Mouse (Mus musculus): ENCODE measurements around the gene Ccdc24. TPM values are rescaled to one million over a fixed set of nuclear protein-coding genes. Genes with fewer than 3 reads are reported as not detected.

The Ccdc24 gene
- polyA plus RNA-seq, 1 experiment, result 0.81 TPM

DNA sequence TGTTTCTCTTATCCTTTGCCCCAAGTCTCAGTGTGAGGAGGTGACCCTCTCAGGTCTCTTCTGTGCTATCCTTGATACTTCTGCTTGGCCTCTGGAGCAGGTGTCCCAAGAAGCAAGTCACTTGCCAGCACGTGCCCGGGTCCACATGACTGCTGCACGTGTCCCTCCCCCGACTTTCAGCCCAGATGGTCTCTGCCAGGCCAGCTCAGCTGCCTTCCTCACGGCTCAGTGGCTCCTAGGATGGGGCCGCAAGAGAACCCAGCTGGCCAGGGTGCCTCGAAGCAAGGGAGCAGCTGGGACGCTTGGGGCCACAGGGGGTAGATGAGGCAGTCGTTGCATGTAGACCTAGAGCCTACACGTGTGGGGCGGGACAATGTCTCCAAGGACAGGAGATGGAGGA is 27.0 kb downstream of the Ccdc24 start:
- 87% methylated on average over 11 of the region's 11 CpGs for WGBS
- Histone ChIP-seq H3K27me3 (ENCODE audit: control insufficient read depth, insufficient read depth, low read length) (no peaks in the 10 kb centered on the region), H3K4me3 (ENCODE audit: control insufficient read depth, insufficient read depth, low read length) (no peak overlapping the region), H3K36me3 (ENCODE audit: control insufficient read depth, insufficient read depth, low read length) (no peaks in the 10 kb centered on the region), H3K4me1 (replicated peaks; ENCODE audit: control insufficient read depth, insufficient read depth, low read length) (no peaks in the 10 kb centered on the region), H3K27ac (ENCODE audit: control insufficient read depth, insufficient read depth, low read length) (no peak overlapping the region)
- DNase-seq, result no peak
- no peak for TF ChIP-seq CTCF (IDR thresholded peaks at IDR 0.05; ENCODE audit: borderline replicate concordance, control insufficient read depth, extremely low read depth, insufficient read depth, low read length, poor library complexity)

- Histone ChIP-seq H3K4me1 (replicated peaks; ENCODE audit: control insufficient read depth, insufficient read depth, low read length) (no peaks in the 10 kb centered on the region), H3K27ac (ENCODE audit: control insufficient read depth, insufficient read depth, low read length) (no peak overlapping the region), H3K27me3 (ENCODE audit: control insufficient read depth, insufficient read depth, low read length) (no peaks in the 10 kb centered on the region), H3K4me3 (ENCODE audit: control insufficient read depth, insufficient read depth, low read length) (no peak overlapping the region), H3K36me3 (ENCODE audit: control insufficient read depth, insufficient read depth, low read length) (no peaks in the 10 kb centered on the region)
- TF ChIP-seq POLR2A (IDR thresholded peaks at IDR 0.05; ENCODE audit: control insufficient read depth, extremely low read depth, insufficient read depth, low read length, poor library complexity), result no peak
- TF ChIP-seq CTCF (IDR thresholded peaks at IDR 0.05; ENCODE audit: borderline replicate concordance, control insufficient read depth, extremely low read depth, insufficient read depth, low read length, poor library complexity), result no peak
- DNase-seq, result no peak
- 95% methylated on average over 5 of the region's 5 CpGs for WGBS
These were observed 27.9 kb downstream of the Ccdc24 start for GRCm38 (mm10) chr4:117844467-117844866.

DNA sequence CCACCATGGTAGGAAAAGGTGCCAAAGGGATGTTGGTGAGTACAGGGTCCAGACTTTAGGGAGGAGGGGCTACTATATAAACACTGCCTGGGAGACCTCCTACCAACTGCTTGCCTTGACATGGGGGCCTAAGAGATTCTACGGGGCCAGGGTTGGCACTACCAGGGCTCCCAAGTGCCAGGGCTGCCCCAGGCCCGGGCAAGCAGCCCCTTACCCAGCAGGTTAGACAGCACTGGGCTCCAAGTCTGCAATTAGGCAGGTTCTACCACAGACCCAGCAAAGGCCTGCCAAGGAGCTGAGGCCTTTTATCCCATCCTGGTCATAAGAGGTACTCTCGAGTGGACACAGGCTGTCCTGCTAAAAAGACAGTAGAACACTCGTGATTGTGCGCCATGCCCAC is 29.3 kb downstream of the Ccdc24 start:
- no peak for TF ChIP-seq POLR2A (IDR thresholded peaks at IDR 0.05; ENCODE audit: control insufficient read depth, extremely low read depth, insufficient read depth, low read length, poor library complexity)
- TF ChIP-seq CTCF (IDR thresholded peaks at IDR 0.05; ENCODE audit: borderline replicate concordance, control insufficient read depth, extremely low read depth, insufficient read depth, low read length, poor library complexity), result no peak
- no peak for DNase-seq
- Histone ChIP-seq H3K4me3 (ENCODE audit: control insufficient read depth, insufficient read depth, low read length) (no peak overlapping the region), H3K27me3 (ENCODE audit: control insufficient read depth, insufficient read depth, low read length) (no peaks in the 10 kb centered on the region), H3K4me1 (replicated peaks; ENCODE audit: control insufficient read depth, insufficient read depth, low read length) (no peaks in the 10 kb centered on the region), H3K36me3 (ENCODE audit: control insufficient read depth, insufficient read depth, low read length) (no peaks in the 10 kb centered on the region), H3K27ac (ENCODE audit: control insufficient read depth, insufficient read depth, low read length) (no peak overlapping the region)
- WGBS, result 93% methylated on average over 5 of the region's 5 CpGs

DNA sequence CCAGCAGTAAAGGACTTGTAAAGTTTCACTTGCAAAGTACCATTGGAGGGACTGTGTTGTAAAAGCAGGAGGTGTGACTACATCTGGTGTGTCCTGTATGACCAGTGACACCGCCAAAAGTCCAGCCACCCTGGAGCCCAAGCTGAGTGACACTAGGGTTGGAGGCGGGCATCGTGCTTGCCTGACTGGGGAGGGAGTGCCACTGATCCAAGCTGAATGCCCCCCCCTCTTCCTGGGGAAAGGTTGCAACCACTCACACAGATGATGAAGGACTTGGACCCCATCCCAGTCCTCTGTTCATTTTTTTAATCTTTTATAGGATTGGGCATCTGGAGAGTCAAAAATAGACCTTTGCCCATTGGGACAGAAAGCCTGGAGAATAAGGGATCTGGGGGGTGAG is 30.8 kb downstream of the Ccdc24 start:
- WGBS, result 95% methylated on average over 3 of the region's 3 CpGs
- H3K27ac ChIP-seq (ENCODE audit: control insufficient read depth, insufficient read depth, low read length), result no peak overlapping the region
- no peaks in the 10 kb centered on the region for H3K27me3 ChIP-seq (ENCODE audit: control insufficient read depth, insufficient read depth, low read length)
- DNase-seq, result no peak
- H3K4me1 ChIP-seq (replicated peaks; ENCODE audit: control insufficient read depth, insufficient read depth, low read length), result no peaks in the 10 kb centered on the region
- H3K36me3 ChIP-seq (ENCODE audit: control insufficient read depth, insufficient read depth, low read length), result no peaks in the 10 kb centered on the region
- TF ChIP-seq CTCF (IDR thresholded peaks at IDR 0.05; ENCODE audit: borderline replicate concordance, control insufficient read depth, extremely low read depth, insufficient read depth, low read length, poor library complexity) (no peak), POLR2A (IDR thresholded peaks at IDR 0.05; ENCODE audit: control insufficient read depth, extremely low read depth, insufficient read depth, low read length, poor library complexity) (no peak)
- H3K4me3 ChIP-seq (ENCODE audit: control insufficient read depth, insufficient read depth, low read length), result no peak overlapping the region

DNA sequence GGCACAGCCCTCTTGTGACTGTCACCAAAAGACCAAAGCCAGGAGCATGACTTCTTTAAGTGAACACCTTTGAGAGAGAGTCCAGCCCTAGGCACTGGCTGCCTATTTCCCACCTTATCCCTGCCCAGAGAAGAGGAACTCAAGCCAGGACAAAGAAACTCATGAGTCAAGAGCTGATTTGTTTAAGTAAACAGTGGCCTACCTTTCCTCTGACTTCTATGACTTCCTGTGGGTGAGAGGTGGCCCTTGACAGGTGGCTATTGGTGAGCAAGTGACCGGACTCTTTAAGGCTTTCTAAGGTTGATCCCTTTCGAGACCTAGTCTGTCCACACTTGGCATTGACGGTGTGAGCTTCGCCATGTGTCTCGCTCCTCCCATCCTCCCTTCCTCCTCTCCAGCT is 31.5 kb downstream of the Ccdc24 start:
- 93% methylated on average over 5 of the region's 5 CpGs for WGBS
- Histone ChIP-seq H3K36me3 (ENCODE audit: control insufficient read depth, insufficient read depth, low read length) (no peaks in the 10 kb centered on the region), H3K4me3 (ENCODE audit: control insufficient read depth, insufficient read depth, low read length) (no peak overlapping the region), H3K4me1 (replicated peaks; ENCODE audit: control insufficient read depth, insufficient read depth, low read length) (0 out of 2 replicates have a peak, but pooled peaks cover 1% of the 10 kb centered on the region), H3K27ac (ENCODE audit: control insufficient read depth, insufficient read depth, low read length) (no peak overlapping the region), H3K27me3 (ENCODE audit: control insufficient read depth, insufficient read depth, low read length) (no peaks in the 10 kb centered on the region)
- no peak for TF ChIP-seq POLR2A (IDR thresholded peaks at IDR 0.05; ENCODE audit: control insufficient read depth, extremely low read depth, insufficient read depth, low read length, poor library complexity)
- no peak for TF ChIP-seq CTCF (IDR thresholded peaks at IDR 0.05; ENCODE audit: borderline replicate concordance, control insufficient read depth, extremely low read depth, insufficient read depth, low read length, poor library complexity)
- DNase-seq, result no peak

GRCm38 (mm10) chr4:117839366-117839765 is 33.0 kb downstream of the Ccdc24 start:
- H3K27me3 ChIP-seq (ENCODE audit: control insufficient read depth, insufficient read depth, low read length), result no peaks in the 10 kb centered on the region
- no peak for DNase-seq
- peaks cover 9% of the 10 kb centered on the region; the same call in 1 of the 2 replicates for H3K4me1 ChIP-seq (replicated peaks; ENCODE audit: control insufficient read depth, insufficient read depth, low read length)
- no peak for TF ChIP-seq CTCF (IDR thresholded peaks at IDR 0.05; ENCODE audit: borderline replicate concordance, control insufficient read depth, extremely low read depth, insufficient read depth, low read length, poor library complexity)
- TF ChIP-seq POLR2A (IDR thresholded peaks at IDR 0.05; ENCODE audit: control insufficient read depth, extremely low read depth, insufficient read depth, low read length, poor library complexity), result no peak
- no peak overlapping the region for H3K4me3 ChIP-seq (ENCODE audit: control insufficient read depth, insufficient read depth, low read length)
- no peak overlapping the region for H3K27ac ChIP-seq (ENCODE audit: control insufficient read depth, insufficient read depth, low read length)
- WGBS, result 86% methylated on average over 6 of the region's 6 CpGs
- no peaks in the 10 kb centered on the region for H3K36me3 ChIP-seq (ENCODE audit: control insufficient read depth, insufficient read depth, low read length)

DNA sequence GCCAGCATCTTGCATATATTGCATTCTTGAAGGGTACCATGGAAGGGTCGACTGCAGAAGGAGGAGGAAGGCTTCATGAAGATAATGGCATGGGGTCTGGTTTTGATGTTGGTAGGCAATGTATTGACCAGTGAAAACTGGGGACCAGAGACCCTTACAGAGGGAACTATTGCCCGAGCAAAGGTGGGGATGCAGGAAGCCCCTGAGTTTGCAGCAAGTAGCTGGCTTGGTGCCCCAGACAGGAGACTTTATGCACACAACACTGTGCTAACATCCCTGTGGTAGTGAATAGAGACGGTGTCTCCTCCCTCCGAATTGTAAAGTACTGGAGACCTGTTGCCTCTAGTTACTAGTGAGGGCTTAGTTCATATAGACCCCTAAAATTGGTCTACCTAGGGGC is 35.1 kb downstream of the Ccdc24 start:
- Histone ChIP-seq H3K27me3 (ENCODE audit: control insufficient read depth, insufficient read depth, low read length) (no peaks in the 10 kb centered on the region), H3K4me1 (replicated peaks; ENCODE audit: control insufficient read depth, insufficient read depth, low read length) (peaks cover 9% of the 10 kb centered on the region; the same call in 1 of the 2 replicates), H3K4me3 (ENCODE audit: control insufficient read depth, insufficient read depth, low read length) (no peak overlapping the region), H3K36me3 (ENCODE audit: control insufficient read depth, insufficient read depth, low read length) (no peaks in the 10 kb centered on the region), H3K27ac (ENCODE audit: control insufficient read depth, insufficient read depth, low read length) (no peak overlapping the region)
- no peak for DNase-seq
- WGBS, result 83% methylated on average over 4 of the region's 4 CpGs
- no peak for TF ChIP-seq CTCF (IDR thresholded peaks at IDR 0.05; ENCODE audit: borderline replicate concordance, control insufficient read depth, extremely low read depth, insufficient read depth, low read length, poor library complexity)

Measured in thymus, adult 2 months (tissue).